Mouse (Mus musculus) embryonic facial prominence, embryonic 15.5 days (tissue): Measurements from ENCODE around the gene Elk3. TPM values are rescaled to one million over a fixed set of nuclear protein-coding genes. Genes with fewer than 3 reads are reported as not detected.

Experiments used
- ATAC-seq: fragments of 200-750 bp; cut with Nextera tagmentation; 2 replicates; pipeline ENCODE4 v1.8.0; 2017; ENCODE audit warnings: low read depth, moderate TSS enrichment; ENCODE audit not compliant: insufficient number of reproducible peaks, low FRiP score, low TSS enrichment
- H3K27ac ChIP-seq: fragments of 300-500 bp; sonication (generic); replicated peaks from 2 replicates; pipeline ENCODE4 v1.5.1; 2015; ENCODE audit warnings: mild to moderate bottlenecking, inconsistent platforms
- H3K27me3 ChIP-seq: fragments of 300-500 bp; sonication (generic); 2 replicates; pipeline ENCODE4 v1.6.1; 2015; ENCODE audit warnings: inconsistent platforms
- H3K36me3 ChIP-seq: fragments of 300-500 bp; sonication (generic); 2 replicates; pipeline ENCODE4 v1.6.1; 2015; ENCODE audit warnings: mild to moderate bottlenecking, inconsistent platforms
- H3K4me1 ChIP-seq: fragments of 300-500 bp; sonication (generic); 2 replicates; pipeline ENCODE4 v1.6.1; 2015; ENCODE audit warnings: inconsistent platforms
- H3K4me2 ChIP-seq: fragments of 300-500 bp; sonication (generic); replicated peaks from 2 replicates; pipeline ENCODE4 v1.6.1; 2015; ENCODE audit warnings: mild to moderate bottlenecking, inconsistent platforms
- H3K4me3 ChIP-seq: fragments of 300-500 bp; sonication (generic); replicated peaks from 2 replicates; pipeline ENCODE4 v1.5.1; 2015; ENCODE audit warnings: mild to moderate bottlenecking, inconsistent platforms
- H3K9ac ChIP-seq: fragments of 300-500 bp; sonication (generic); 2 replicates; pipeline ENCODE4 v1.6.1; 2015; ENCODE audit warnings: inconsistent platforms
- H3K9me3 ChIP-seq: fragments of 300-500 bp; sonication (generic); replicated peaks from 2 replicates; pipeline ENCODE4 v1.6.1; 2016; ENCODE audit warnings: inconsistent platforms
- WGBS: fragments of 180-500 bp; shearing (Covaris S2); methylation state at CpG from one replicate; pipeline ENCODE4 v1.1.7; 2015; 5-methylcytosine and 5-hydroxymethylcytosine counted together
- polyA plus RNA-seq: library from polyadenylated mRNA; unstranded; fragments of >200 nt; fragmentation: Nextera tagmentation; extraction: Ambion mirVana; gene quantifications from 2 replicates; pipeline ENCODE4 v1.2.1, GENCODE M21; 2015

Elk3 gene
- polyA plus RNA-seq, 1 experiment from 2014 or later, result 31.9 TPM

DNA sequence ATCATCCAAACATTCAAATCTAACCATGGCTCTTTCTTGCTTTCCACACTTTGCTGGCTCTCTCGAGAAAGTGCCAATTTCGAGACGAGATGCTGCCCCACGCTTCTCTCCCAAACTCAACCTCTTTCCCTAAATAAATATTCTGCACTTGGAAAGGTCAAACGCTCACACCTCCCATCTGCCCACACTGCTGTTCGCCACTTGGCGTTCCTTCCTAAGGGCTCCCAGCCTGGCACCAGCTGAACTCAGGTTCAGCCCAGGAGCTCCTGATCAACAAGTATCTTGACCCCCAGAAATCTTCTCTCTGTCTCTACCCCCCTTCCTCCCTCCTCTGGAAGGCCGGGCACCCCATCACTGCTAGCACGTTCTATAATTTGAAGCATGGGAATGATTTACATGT, 34.1 kb downstream of the Elk3 start:
- Histone ChIP-seq H3K4me2 (peak overlapping the region; percentile 32), H3K27ac (peak overlapping the region; percentile 31; the same call in 1 of the 2 replicates), H3K27me3 (no peaks in the 10 kb centered on the region), H3K4me1 (peaks cover 50% of the 10 kb centered on the region), H3K9me3 (no peaks in the 10 kb centered on the region), H3K36me3 (0 out of 2 replicates have a peak, but pooled peaks cover 9% of the 10 kb centered on the region), H3K9ac (no peak overlapping the region), H3K4me3 (no peak overlapping the region; the same call in 1 of the 2 replicates)
- no peak for ATAC-seq
- WGBS, result 60% methylated on average over 9 of the region's 9 CpGs

DNA sequence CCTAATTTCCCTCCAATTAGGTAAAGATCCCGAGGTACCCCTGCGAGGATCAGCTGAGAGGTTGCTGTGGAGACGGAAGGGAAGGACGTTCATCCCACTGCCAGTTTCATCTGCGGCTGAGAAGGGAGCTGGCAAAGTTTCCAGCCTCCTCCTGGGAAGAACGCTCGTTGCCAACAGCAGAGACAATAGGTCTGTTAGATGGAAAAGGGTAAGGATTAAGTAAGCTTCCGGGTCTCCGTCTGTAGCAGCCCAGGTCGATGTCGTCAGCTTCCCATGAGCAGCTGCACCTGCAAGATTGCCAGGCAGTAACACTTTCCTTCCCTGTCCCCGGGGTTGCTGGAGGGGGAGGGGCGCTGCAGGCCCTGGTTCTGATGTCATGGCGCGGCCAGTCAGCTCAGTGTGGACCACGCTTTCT, 34.6 kb downstream of the Elk3 start:
- Histone ChIP-seq H3K27ac (peak overlapping the region; percentile 31; the same call in 1 of the 2 replicates), H3K9me3 (no peaks in the 10 kb centered on the region), H3K4me3 (peak overlapping the region; percentile 6), H3K27me3 (no peaks in the 10 kb centered on the region), H3K4me2 (peak overlapping the region; percentile 32), H3K36me3 (0 out of 2 replicates have a peak, but pooled peaks cover 8% of the 10 kb centered on the region), H3K9ac (no peak overlapping the region), H3K4me1 (peaks cover 55% of the 10 kb centered on the region)
- WGBS, result 16% methylated on average over 16 of the region's 16 CpGs
- ATAC-seq, result peak; percentile 52

GRCm38 (mm10) chr10:93275212-93276136, 35.5 kb downstream of the Elk3 start:
- Histone ChIP-seq H3K4me2 (peak overlapping the region; percentile 32; the same call in 1 of the 2 replicates), H3K9me3 (no peaks in the 10 kb centered on the region), H3K27ac (no peak overlapping the region), H3K4me1 (peaks cover 60% of the 10 kb centered on the region), H3K36me3 (no peaks in the 10 kb centered on the region), H3K9ac (no peak overlapping the region), H3K27me3 (no peaks in the 10 kb centered on the region), H3K4me3 (no peak overlapping the region)
- ATAC-seq, result peak; percentile 49
- WGBS, result 51% methylated on average over 25 of the region's 25 CpGs

DNA sequence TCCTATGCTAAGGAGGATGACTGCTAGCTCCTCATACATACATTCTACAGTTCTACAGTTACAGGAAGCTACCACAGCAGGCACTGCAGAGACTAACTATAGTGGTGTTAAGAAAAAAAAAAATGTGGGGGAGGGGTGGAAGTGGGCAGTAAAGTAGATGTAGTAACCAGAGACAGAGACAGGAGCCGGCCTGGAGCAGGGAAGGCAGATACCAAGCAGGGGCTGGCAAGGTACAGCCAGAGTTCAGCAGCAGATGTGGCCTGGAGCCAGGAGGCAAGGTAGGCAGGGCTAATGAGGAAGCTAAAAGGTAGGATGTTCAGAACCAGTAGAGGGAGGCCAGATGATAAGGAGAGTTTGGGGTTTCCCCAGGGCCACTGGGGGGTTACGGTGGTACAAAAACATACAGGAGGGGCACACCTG, 36.6 kb downstream of the Elk3 start:
- no peak overlapping the region for H3K9ac ChIP-seq
- H3K9me3 ChIP-seq, result no peaks in the 10 kb centered on the region
- WGBS, result 47% methylated on average over 2 of the region's 2 CpGs
- no peak overlapping the region for H3K4me2 ChIP-seq
- H3K36me3 ChIP-seq, result no peaks in the 10 kb centered on the region
- no peak for ATAC-seq
- H3K27ac ChIP-seq, result no peak overlapping the region; the same call in 1 of the 2 replicates
- peaks cover 72% of the 10 kb centered on the region for H3K4me1 ChIP-seq
- no peaks in the 10 kb centered on the region for H3K27me3 ChIP-seq
- no peak overlapping the region for H3K4me3 ChIP-seq

GRCm38 (mm10) chr10:93272986-93273982, 37.7 kb downstream of the Elk3 start:
- Histone ChIP-seq H3K27ac (peak overlapping the region; percentile 63), H3K4me2 (no peak overlapping the region), H3K27me3 (no peaks in the 10 kb centered on the region), H3K9me3 (no peaks in the 10 kb centered on the region), H3K4me3 (no peak overlapping the region), H3K36me3 (no peaks in the 10 kb centered on the region), H3K4me1 (peaks cover 77% of the 10 kb centered on the region), H3K9ac (no peak overlapping the region)
- WGBS, result 77% methylated on average over 14 of the region's 14 CpGs
- no peak for ATAC-seq

DNA sequence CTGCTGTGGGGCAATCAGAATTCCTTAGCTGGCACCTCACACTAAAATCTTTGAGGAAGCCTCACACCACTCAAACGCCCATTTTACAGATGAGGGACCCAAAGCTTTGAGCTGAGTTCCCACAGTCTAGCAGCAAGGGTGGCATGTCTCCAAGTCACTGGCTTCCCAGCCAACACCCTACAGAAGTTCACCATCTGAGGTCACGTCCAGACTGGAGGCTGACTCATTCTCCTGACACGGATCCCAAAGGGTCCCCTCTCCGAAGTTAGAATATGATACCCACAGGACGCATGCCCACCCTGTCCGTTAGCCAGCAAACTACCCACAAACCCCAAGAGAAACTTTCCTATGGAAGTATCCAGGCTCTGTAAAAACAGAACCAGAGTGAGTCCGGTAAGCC, 39.1 kb downstream of the Elk3 start:
- 69% methylated on average over 7 of the region's 7 CpGs for WGBS
- Histone ChIP-seq H3K27ac (0 out of 2 replicates have a peak overlapping the region, but pooled peaks have one; percentile 63), H3K9ac (no peak overlapping the region), H3K9me3 (no peaks in the 10 kb centered on the region), H3K27me3 (no peaks in the 10 kb centered on the region), H3K4me1 (peaks cover 66% of the 10 kb centered on the region), H3K4me3 (no peak overlapping the region), H3K36me3 (no peaks in the 10 kb centered on the region), H3K4me2 (no peak overlapping the region)
- 0 out of 2 replicates have a peak, but pooled peaks have one; percentile 6 for ATAC-seq

- Histone ChIP-seq H3K9ac (no peak overlapping the region), H3K27ac (no peak overlapping the region), H3K4me1 (peaks cover 58% of the 10 kb centered on the region), H3K9me3 (no peaks in the 10 kb centered on the region), H3K36me3 (no peaks in the 10 kb centered on the region), H3K4me2 (no peak overlapping the region), H3K27me3 (no peaks in the 10 kb centered on the region), H3K4me3 (no peak overlapping the region)
- no peak for ATAC-seq
- 86% methylated on average over 6 of the region's 6 CpGs for WGBS
Observed at GRCm38 (mm10) chr10:93270889-93271460, 40.0 kb downstream of the Elk3 start.

DNA sequence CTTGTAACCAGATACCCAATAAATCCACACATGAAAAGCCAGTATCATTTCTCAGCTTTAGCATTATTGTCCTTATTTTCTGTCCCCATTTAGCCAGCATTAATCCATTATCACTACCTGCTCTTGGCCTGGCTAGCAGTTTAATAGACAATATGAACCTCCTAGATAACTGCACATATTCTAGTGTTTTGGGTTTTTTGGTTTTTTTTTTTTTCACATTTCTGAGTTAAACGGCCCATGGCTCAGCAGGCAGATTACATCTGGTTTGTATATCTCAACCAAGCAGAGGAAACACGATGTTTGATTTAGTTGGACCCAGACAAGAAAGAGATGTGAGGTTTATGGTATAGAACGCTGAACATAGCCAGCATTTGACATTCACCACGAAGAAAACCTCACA, 41.2 kb downstream of the Elk3 start:
- no peak for ATAC-seq
- Histone ChIP-seq H3K27me3 (no peaks in the 10 kb centered on the region), H3K27ac (peak overlapping the region; percentile 40), H3K9me3 (no peaks in the 10 kb centered on the region), H3K4me3 (no peak overlapping the region), H3K9ac (no peak overlapping the region), H3K4me2 (no peak overlapping the region), H3K4me1 (peaks cover 46% of the 10 kb centered on the region), H3K36me3 (peaks cover 12% of the 10 kb centered on the region)
- WGBS, result 26% methylated on average over 4 of the region's 4 CpGs

GRCm38 (mm10) chr10:93268339-93268738, 42.6 kb downstream of the Elk3 start:
- Histone ChIP-seq H3K4me2 (no peak overlapping the region), H3K36me3 (peaks cover 16% of the 10 kb centered on the region), H3K4me3 (no peak overlapping the region), H3K27me3 (no peaks in the 10 kb centered on the region), H3K9ac (no peak overlapping the region), H3K9me3 (no peaks in the 10 kb centered on the region), H3K4me1 (peaks cover 47% of the 10 kb centered on the region), H3K27ac (no peak overlapping the region)
- 94% methylated on average over 3 of the region's 3 CpGs for WGBS
- no peak for ATAC-seq

- Histone ChIP-seq H3K27me3 (no peaks in the 10 kb centered on the region), H3K4me3 (no peak overlapping the region), H3K9ac (no peak overlapping the region), H3K36me3 (peaks cover 16% of the 10 kb centered on the region), H3K4me2 (no peak overlapping the region), H3K4me1 (peaks cover 46% of the 10 kb centered on the region), H3K27ac (no peak overlapping the region), H3K9me3 (no peaks in the 10 kb centered on the region)
- ATAC-seq, result no peak
- WGBS, result 91% methylated on average over 5 of the region's 5 CpGs
Observed at GRCm38 (mm10) chr10:93267509-93267908, 43.4 kb downstream of the Elk3 start.
